Mouse (Mus musculus): ENCODE results near the gene Angel1. TPM values are rescaled to one million over a fixed set of nuclear protein-coding genes. Genes with fewer than 3 reads are reported as not detected.
A peak's percentile ranks its signal among the peaks of the same experiment; 100 is the strongest.

The Angel1 gene
- total RNA-seq, 2 experiments from 2014 or later, result 6.5 TPM

DNA sequence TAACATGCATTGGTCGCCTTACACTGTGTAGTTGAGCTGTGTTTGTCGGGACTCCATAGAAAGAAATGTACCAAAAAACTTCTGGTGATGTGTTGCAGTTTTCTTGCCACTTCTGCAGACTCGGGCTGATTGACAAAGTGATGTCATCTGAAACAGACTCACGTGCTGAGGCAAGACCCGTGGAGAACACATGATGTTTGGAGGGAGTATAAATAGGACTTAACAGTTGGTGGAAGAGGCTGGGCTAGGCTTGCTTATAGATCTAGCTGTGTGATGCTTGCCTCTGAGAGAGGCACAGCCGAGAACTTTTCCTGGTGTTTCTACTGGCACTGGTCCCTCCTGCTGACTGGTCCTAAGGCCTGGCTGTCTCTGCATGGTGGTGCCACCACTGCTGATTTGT, 37.8 kb upstream of the Angel1 start:
- Histone ChIP-seq H3K4me3 (no peak overlapping the region), H3K27ac (no peak overlapping the region)
- no peak for TF ChIP-seq CTCF (IDR thresholded peaks at IDR 0.05)
- DNase-seq (ENCODE audit: extremely low spot score in 1 of 2, low spot score in 2 of 2), result no peak
- intact Hi-C loops (cut with DNase I), result loop anchor here (10.0 kb wide), 1 partner anchor 381 kb away; the partner anchor contains the start of genes Gstz1 and Pomt2

- no peak overlapping the region for H3K27ac ChIP-seq
- no peak overlapping the region for H3K4me3 ChIP-seq
- TF ChIP-seq CTCF (IDR thresholded peaks at IDR 0.05), result no peak
- intact Hi-C loops (cut with DNase I), result loop anchor here (10.0 kb wide), 1 partner anchor 384 kb away; the partner anchor contains the start of genes Gstz1 and Pomt2
- DNase-seq (ENCODE audit: extremely low spot score in 1 of 2, low spot score in 2 of 2), result no peak
These were observed 34.8 kb upstream of the Angel1 start for GRCm38 (mm10) chr12:86761036-86761435.

GRCm38 (mm10) chr12:86734319-86734810, 8.1 kb upstream of the Angel1 start, which contains the start of gene Lrrc74a:
Lrrc74a (plus strand) TSS chr12:86734369.
- intact Hi-C loops (cut with DNase I), result no loop called here
- Histone ChIP-seq H3K27ac (no peak within 1 kb of the TSS), H3K4me3 (no peak within 1 kb of the TSS)
- no peak for DNase-seq (ENCODE audit: extremely low spot score in 1 of 2, low spot score in 2 of 2)
- TF ChIP-seq CTCF (IDR thresholded peaks at IDR 0.05), result no peak

DNA sequence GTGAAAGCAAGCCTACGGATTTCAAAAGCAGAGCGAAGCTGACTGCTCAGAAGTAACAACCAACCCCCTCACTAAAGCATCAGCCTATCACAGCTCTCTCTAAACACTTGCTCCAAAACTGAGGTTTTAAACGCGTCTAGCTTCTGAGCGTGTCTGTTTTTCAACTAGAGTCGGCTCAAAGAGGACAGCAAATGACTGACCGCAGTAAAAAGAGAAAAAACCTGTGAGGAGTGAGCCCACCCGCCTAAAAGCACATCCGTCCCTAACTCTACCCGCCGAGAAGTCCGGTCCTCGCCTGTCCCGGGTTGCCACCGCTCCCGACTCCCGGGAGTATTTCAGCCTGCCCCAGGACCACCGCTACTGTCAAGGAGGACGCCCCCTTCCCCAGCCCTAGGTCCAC, 554 bp downstream of the Angel1 start:
- intact Hi-C loops (cut with DNase I), result no loop called here
- peak overlapping the region; percentile 64 for H3K4me3 ChIP-seq
- no peak for DNase-seq (ENCODE audit: extremely low spot score in 1 of 2, low spot score in 2 of 2)
- peak overlapping the region; percentile 78 for H3K27ac ChIP-seq
- TF ChIP-seq CTCF (IDR thresholded peaks at IDR 0.05), result no peak

DNA sequence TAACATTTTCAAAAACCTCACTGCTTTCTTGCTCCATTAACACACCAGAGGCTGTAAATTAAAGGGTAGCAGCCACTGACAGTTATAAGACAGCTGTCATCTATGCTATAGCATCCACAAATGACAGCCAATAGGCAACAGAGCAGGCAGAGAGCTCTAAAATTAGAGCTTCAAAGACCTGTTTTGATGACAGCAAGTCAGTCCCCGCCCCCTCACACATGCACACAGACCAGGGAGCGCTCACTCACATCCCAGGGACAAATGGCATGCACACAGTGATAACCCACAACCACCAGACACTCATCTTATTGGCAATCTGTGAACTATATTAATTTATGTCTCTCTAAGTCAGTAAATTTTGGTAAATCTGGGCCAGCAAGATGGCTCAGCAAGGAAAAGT, 2.0 kb downstream of the Angel1 start:
- intact Hi-C loops (cut with DNase I), result no loop called here
- no peak for TF ChIP-seq CTCF (IDR thresholded peaks at IDR 0.05)
- Histone ChIP-seq H3K27ac (no peak overlapping the region), H3K4me3 (no peak overlapping the region)
- DNase-seq (ENCODE audit: extremely low spot score in 1 of 2, low spot score in 2 of 2), result no peak

- H3K4me3 ChIP-seq, result no peak overlapping the region
- intact Hi-C loops (cut with DNase I), result no loop called here
- H3K27ac ChIP-seq, result no peak overlapping the region
- DNase-seq (ENCODE audit: extremely low spot score in 1 of 2, low spot score in 2 of 2), result no peak
- no peak for TF ChIP-seq CTCF (IDR thresholded peaks at IDR 0.05)
These were observed 4.8 kb downstream of the Angel1 start for GRCm38 (mm10) chr12:86721453-86721852.

DNA sequence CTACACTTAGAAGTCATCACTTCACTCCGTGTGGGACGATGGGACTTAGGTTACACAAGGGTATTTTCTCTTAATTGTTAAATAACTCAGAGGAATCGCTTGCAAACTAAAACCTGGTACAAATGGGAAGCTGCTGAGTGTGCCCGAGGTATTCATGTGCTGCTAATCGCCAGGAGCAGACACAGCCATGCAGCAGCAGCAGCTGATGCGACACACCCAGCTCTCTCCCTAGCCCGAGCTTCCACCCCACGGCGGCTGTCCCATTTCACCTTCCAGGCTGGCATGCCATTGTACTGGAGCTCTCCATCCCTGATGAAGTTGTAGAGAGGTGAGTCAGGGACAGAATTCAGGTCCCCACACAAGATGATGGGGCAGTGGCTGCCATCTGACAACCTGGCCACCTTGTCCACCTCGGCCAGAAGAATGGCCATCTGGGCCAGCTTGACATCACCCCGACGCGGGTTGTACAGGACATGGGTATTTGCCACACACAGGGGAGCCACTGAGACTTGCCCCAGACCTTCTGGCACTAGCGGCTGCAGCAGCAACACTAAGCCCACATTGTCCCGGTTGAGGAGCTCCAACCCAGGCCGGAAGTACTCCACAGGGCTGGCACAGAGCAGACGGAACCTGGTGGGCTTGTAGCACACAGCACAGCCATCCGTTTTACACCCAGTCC, 6.2 kb downstream of the Angel1 start:
- DNase-seq (ENCODE audit: extremely low spot score in 1 of 2, low spot score in 2 of 2), result no peak
- H3K4me3 ChIP-seq, result no peak overlapping the region
- no peak overlapping the region for H3K27ac ChIP-seq
- TF ChIP-seq CTCF (IDR thresholded peaks at IDR 0.05), result no peak
- intact Hi-C loops (cut with DNase I), result no loop called here

DNA sequence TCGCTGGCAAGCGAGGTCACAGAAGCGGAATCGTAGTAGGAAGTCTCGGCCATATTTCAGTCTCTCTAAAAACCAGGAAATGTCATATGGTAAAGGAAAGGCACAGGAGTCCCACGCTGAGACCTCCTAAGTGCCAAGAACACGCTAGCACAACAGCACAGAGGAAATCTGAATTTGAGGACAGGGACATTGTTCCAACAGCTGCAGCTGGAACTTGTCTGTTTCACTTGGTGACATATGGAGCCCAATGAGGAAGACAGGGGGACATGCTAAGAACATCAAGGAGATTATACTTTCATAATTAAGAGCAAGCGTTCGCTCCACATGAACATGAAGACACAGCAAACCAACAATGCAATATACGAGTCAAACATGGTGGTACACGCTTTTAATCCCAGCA, 9.3 kb downstream of the Angel1 start:
- Histone ChIP-seq H3K4me3 (no peak overlapping the region), H3K27ac (no peak overlapping the region)
- intact Hi-C loops (cut with DNase I), result no loop called here
- no peak for TF ChIP-seq CTCF (IDR thresholded peaks at IDR 0.05)
- DNase-seq (ENCODE audit: extremely low spot score in 1 of 2, low spot score in 2 of 2), result no peak

GRCm38 (mm10) chr12:86715401-86715800, 10.9 kb downstream of the Angel1 start:
- TF ChIP-seq CTCF (IDR thresholded peaks at IDR 0.05), result peak; percentile 88
- DNase-seq (ENCODE audit: extremely low spot score in 1 of 2, low spot score in 2 of 2), result peak; percentile 74 to 82
- Histone ChIP-seq H3K4me3 (no peak overlapping the region), H3K27ac (no peak overlapping the region)
- intact Hi-C loops (cut with DNase I), result loop anchor here (2.0 kb wide), 1 partner anchor 51 kb away; no protein-coding TSS in a partner anchor

- peak; percentile 27 for TF ChIP-seq CTCF (IDR thresholded peaks at IDR 0.05)
- Histone ChIP-seq H3K27ac (no peak overlapping the region), H3K4me3 (no peak overlapping the region)
- no peak for DNase-seq (ENCODE audit: extremely low spot score in 1 of 2, low spot score in 2 of 2)
- intact Hi-C loops (cut with DNase I), result loop anchor here (2.0 kb wide), 1 partner anchor 53 kb away; no protein-coding TSS in a partner anchor
These were observed 12.2 kb downstream of the Angel1 start for GRCm38 (mm10) chr12:86714026-86714425.

GRCm38 (mm10) chr12:86705843-86706242, 20.4 kb downstream of the Angel1 start:
- DNase-seq (ENCODE audit: extremely low spot score in 1 of 2, low spot score in 2 of 2), result no peak
- Histone ChIP-seq H3K27ac (no peak overlapping the region), H3K4me3 (no peak overlapping the region)
- intact Hi-C loops (cut with DNase I), result no loop called here
- no peak for TF ChIP-seq CTCF (IDR thresholded peaks at IDR 0.05)

DNA sequence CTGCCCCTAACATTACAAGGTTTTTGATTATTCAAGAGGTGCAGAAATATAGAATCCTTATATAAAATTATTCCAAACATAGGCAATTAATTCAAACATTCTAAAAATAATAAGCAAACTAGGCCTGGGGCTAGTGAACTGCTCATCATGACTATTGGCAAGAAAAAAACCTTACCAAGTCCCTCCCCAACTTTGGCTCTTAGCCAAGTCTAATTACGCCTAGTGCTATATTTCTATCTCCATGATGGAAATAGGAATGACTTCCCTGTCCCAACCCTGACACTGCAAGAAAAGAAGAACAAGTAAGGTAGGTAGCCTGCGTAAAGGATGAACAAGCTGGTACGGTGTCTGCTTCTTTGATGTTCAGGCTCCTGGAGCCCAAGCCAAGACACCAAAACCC, 23.6 kb downstream of the Angel1 start:
- Histone ChIP-seq H3K27ac (no peak overlapping the region), H3K4me3 (no peak overlapping the region)
- intact Hi-C loops (cut with DNase I), result no loop called here
- TF ChIP-seq CTCF (IDR thresholded peaks at IDR 0.05), result no peak
- no peak for DNase-seq (ENCODE audit: extremely low spot score in 1 of 2, low spot score in 2 of 2)

DNA sequence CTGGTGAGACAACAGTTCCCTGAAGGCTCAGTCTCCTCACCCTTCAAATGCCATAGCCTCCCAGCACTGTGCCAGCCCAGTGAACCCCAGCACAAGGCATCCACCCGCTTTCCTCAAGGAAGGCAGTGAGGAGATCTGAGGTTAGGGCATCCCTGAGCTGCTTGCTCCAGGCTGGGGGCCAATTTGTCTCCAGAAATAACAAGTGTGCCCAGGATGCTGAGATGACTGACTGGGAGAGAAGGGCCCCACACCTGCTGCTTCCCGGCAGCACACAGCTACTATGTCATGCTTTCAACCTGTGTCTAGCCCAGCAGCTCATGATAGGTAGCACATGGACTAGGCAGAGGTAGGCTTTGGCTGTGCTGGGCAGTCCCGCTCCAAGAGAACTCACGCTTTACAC, 24.8 kb downstream of the Angel1 start:
- DNase-seq (ENCODE audit: extremely low spot score in 1 of 2, low spot score in 2 of 2), result no peak
- no peak overlapping the region for H3K4me3 ChIP-seq
- no peak for TF ChIP-seq CTCF (IDR thresholded peaks at IDR 0.05)
- H3K27ac ChIP-seq, result peak overlapping the region; percentile 87
- intact Hi-C loops (cut with DNase I), result loop anchor here (2.0 kb wide), 1 partner anchor 43 kb away; no protein-coding TSS in a partner anchor

Data from left cerebral cortex, adult 2 months (tissue).